Mouse (Mus musculus): ENCODE measurements around the gene Sart1. TPM values are rescaled to one million over a fixed set of nuclear protein-coding genes. Genes with fewer than 3 reads are reported as not detected.
"Not testable (repeated sequence)": the region's sequence is repeated elsewhere in the genome, so short reads cannot be mapped to it uniquely, and the experiment has no call there.

Gene Sart1
- total RNA-seq, 1 experiment from 2014 or later = 147 TPM

DNA sequence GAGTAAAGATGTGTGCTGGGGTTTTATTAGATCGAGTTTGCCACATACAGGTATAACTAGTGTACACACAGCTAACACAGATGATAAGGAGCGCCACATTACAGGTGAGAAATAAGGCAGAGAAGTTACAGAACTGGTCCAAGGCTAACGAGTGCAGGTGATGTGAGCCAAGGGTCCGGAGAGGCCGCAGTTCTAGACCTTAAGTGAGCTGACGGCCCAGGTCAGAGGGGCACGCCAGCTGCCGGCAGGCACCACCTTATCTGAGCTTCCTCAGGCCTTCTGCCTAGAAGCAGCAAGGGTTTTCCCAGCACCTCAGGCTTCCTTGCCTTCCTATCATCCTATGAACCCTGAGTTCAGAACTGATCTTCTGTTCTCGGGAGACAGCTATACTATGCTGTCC, 31.1 kb upstream of the Sart1 start:
- no peak for ATAC-seq (ENCODE audit: extremely low read depth, insufficient number of reproducible peaks, low FRiP score, poor library complexity, severe bottlenecking)

DNA sequence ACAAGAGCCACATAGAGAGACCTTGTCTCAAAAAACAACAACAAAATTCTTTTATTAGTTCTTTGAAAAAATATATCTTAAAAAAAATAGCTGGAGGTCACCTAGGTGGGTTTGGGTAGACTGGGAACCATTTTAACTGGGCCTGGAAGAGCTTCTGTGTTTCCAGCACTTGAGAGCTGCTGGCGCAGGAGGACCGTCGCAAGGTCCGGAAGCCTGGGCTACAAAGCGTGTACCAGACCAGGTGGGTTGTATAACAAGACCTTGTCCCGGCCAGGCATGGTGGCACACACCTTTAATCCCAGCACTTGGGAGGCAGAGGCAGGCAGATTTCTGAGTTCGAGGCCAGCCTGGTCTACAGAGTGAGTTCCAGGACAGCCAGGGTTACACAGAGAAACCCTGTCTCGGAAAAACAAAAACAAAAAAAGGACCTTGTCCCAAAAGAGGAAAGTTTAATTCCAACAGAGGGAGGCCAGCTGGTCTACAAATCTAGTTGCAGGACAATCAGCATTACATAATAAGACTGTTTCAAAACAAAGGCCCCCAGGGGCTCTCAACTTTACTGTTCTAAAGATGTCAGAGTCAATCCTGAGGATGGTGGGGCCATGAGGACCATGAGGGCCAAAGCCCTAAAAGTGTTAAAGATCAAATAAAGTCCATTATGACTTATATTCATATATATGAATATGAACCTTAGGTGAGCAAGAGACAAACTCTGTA, 30.4 kb upstream of the Sart1 start:
- ATAC-seq (ENCODE audit: extremely low read depth, insufficient number of reproducible peaks, low FRiP score, poor library complexity, severe bottlenecking) = no peak

DNA sequence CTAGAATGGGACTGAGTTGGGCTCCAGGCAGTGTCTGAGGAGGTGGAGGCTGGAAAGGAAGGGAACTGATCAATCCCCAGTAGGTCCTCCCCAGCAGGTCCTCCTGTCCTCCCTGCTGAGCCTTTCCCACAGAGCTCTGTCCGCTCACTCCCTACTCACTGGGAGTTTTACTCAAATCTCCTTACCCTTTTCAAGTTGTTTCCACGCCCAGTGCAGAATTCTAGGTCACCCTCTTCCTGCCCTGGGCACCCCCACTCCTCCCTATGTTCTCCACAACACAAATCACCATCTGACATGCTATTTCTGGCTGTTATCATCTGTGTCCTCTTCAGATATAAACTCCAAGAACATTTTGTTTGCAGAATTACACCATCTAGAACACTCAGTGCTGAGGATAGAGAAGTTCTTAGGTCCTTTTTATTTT, 26.0 kb upstream of the Sart1 start:
- no peak for ATAC-seq (ENCODE audit: extremely low read depth, insufficient number of reproducible peaks, low FRiP score, poor library complexity, severe bottlenecking)

GRCm38 (mm10) chr19:5413840-5414239, 25.3 kb upstream of the Sart1 start:
- no peak for ATAC-seq (ENCODE audit: extremely low read depth, insufficient number of reproducible peaks, low FRiP score, poor library complexity, severe bottlenecking)

DNA sequence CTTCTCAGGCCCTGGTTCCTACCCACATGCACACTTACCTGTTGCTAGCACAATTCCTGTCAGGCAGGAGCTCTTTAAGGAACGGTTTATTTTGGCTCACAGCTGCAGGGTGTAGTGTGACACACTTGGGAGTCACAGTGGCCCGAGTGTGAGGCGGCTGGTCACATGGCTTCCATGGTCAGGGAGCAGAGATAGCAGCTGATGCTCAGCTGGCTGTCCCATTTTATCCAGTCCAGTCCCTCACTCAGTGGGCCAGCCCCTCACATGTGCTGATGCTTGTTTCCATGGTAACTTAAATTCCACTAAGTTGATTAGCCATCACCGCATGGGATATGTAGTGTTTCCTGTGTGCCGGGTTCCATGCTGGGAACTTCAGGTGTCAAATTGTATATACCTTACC, 23.5 kb upstream of the Sart1 start:
- no peak for ATAC-seq (ENCODE audit: extremely low read depth, insufficient number of reproducible peaks, low FRiP score, poor library complexity, severe bottlenecking)

GRCm38 (mm10) chr19:5410641-5411040, 22.1 kb upstream of the Sart1 start:
- ATAC-seq (ENCODE audit: extremely low read depth, insufficient number of reproducible peaks, low FRiP score, poor library complexity, severe bottlenecking) = no peak

DNA sequence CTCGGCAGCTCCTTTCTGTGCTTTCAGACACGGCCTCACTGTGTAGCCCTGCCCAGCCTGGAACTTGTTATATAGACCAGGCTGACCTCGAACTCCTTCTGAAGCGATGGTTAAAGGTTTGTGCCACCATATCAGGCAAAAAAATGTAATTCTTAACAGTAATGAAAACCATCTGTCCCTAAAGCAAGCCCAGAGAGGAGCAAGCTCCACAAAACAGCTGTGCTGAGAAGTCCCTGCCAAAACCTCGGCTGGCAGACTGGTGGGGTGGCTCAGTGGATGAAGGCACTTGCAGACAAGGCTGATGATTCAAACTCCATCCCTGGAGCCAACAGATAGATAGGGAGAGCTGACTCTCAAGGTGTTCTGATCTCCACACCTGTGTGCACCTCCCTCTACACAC, 20.6 kb upstream of the Sart1 start:
- ATAC-seq (ENCODE audit: extremely low read depth, insufficient number of reproducible peaks, low FRiP score, poor library complexity, severe bottlenecking) = no peak

DNA sequence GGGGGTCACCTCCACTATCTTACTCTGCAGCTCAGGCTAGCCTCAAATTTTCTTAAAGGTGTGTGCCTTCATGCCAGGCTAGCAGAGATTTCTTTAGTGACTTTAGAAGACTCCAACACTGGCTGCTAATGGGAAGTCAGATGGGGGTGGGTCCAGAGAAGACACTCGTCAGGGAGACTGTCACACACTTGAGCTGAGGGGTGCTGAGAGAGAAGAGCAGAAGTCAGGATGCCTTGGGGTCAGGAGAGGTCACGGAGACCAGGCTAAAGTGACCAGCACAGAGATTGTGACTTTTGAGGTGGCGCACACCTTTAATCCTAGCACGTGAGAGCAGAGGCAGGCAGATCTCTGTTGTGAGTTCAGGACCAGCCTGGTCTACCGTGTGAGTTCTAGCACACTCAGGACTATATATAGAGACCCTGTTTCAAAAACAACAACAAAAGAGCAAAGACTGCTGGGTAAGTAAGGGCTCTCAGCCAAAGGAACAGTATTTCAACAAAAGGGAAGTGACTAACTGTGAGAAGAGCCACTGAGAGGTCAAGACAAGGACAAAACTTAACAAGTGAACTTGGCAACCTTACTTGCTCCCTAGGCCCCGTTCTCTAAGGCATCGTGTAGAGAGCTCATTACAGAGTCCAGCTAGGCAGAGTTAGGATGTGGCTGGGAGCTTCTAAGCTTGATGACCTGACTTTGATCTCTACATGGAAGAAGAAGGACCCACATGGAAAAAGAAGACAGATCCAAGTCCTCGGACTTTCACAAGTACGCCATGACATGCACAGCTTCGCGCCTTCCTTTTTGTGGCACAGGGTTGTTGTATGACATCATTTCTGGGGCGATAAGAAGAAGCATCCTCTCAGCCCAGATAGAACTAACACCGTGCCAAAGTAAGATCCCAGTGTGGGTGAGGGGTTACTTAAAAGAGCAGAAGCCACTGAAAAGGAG, 19.8 kb upstream of the Sart1 start:
- ATAC-seq (ENCODE audit: extremely low read depth, insufficient number of reproducible peaks, low FRiP score, poor library complexity, severe bottlenecking) = peak; percentile 35

GRCm38 (mm10) chr19:5407133-5407532, 18.6 kb upstream of the Sart1 start:
- peak; percentile 67; the same call in 1 of the 2 replicates for ATAC-seq (ENCODE audit: extremely low read depth, insufficient number of reproducible peaks, low FRiP score, poor library complexity, severe bottlenecking)

DNA sequence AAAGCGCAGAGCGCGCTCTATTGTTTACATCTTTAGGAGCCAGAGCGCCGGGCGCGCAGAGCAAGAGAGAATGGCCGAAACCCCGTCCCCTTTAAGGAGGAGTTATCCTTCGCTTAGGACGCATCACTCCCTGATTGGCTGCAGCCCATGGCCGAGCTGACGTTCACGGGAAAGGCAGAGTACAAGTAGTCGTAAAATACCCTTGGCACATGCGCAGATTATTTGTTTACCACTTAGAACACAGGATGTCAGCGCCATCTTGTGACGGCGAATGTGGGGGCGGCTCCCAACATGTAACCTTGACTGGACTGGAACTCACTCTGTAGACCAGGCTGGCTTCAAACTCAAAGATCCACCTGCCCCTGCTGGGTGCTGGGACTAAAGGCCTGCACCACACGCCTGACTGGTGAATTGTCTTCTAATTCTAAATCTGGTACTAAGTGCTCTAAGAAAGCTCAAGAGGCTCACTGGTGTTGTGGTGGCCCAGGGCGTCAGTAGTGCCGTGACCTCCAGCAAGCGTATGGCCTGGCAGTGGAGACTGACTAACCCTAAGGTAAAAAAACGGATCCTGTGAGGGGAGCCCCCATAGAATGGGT, 18.1 kb upstream of the Sart1 start:
- ATAC-seq (ENCODE audit: extremely low read depth, insufficient number of reproducible peaks, low FRiP score, poor library complexity, severe bottlenecking) = 0 out of 2 replicates have a peak, but pooled peaks have one; percentile 40

GRCm38 (mm10) chr19:5405924-5406323, 17.4 kb upstream of the Sart1 start:
- 0 out of 2 replicates have a peak, but pooled peaks have one; percentile 14 for ATAC-seq (ENCODE audit: extremely low read depth, insufficient number of reproducible peaks, low FRiP score, poor library complexity, severe bottlenecking)

- no peak for ATAC-seq (ENCODE audit: extremely low read depth, insufficient number of reproducible peaks, low FRiP score, poor library complexity, severe bottlenecking)
Observed at GRCm38 (mm10) chr19:5402293-5402692, 13.8 kb upstream of the Sart1 start, which contains the start of gene Tsga10ip. Gene Tsga10ip (minus strand): TSS chr19:5402526.

- ATAC-seq (ENCODE audit: extremely low read depth, insufficient number of reproducible peaks, low FRiP score, poor library complexity, severe bottlenecking) = not testable (repeated sequence)
Observed at GRCm38 (mm10) chr19:5401073-5401472, 12.6 kb upstream of the Sart1 start.

GRCm38 (mm10) chr19:5395371-5395770, 6.9 kb upstream of the Sart1 start:
- no peak for ATAC-seq (ENCODE audit: extremely low read depth, insufficient number of reproducible peaks, low FRiP score, poor library complexity, severe bottlenecking)

- no peak for ATAC-seq (ENCODE audit: extremely low read depth, insufficient number of reproducible peaks, low FRiP score, poor library complexity, severe bottlenecking)
Observed at GRCm38 (mm10) chr19:5394168-5394567, 5.7 kb upstream of the Sart1 start.

DNA sequence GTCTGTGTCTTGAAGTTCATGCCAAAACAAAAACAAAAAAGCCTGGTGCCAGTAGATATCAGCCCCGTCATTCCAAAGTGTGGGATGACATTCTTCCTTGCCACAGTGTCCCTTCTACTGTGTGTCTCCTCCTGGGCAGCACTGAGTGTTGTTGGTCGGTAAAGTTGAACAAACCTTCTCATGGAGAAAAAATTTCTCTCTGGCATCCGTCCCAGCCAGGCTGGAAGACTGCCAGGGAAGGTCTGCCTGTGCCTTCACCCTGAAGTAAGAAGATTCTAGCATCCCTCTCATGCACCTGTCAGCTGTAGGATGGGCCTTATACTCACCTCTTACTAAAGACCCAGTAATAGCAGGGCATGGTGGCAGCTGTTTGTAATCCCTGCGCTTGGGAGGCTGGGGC, 4.4 kb upstream of the Sart1 start:
- no peak for ATAC-seq (ENCODE audit: extremely low read depth, insufficient number of reproducible peaks, low FRiP score, poor library complexity, severe bottlenecking)

DNA sequence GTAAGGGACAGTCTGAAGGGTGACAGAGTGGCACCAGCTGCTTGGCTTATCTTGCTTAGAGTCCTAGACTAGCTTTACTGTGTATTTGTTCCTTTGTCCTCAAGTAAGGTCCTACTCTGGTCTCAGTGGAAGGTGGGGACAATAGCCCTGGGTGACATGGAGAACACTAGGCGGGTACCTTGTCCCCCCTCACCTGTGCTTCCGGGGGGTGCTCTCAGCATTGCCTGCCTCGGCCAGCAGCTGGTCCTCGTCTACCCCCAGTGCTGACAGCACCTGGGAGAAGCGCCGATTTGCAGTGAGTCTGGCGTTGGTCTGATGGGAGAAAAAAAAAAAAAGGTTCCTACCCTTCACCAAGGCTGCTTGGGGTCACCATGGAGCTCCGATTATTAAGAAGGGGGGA, 1.9 kb upstream of the Sart1 start:
- no peak for ATAC-seq (ENCODE audit: extremely low read depth, insufficient number of reproducible peaks, low FRiP score, poor library complexity, severe bottlenecking)

GRCm38 (mm10) chr19:5389647-5390046, 1.1 kb upstream of the Sart1 start:
- peak; percentile 57 for ATAC-seq (ENCODE audit: extremely low read depth, insufficient number of reproducible peaks, low FRiP score, poor library complexity, severe bottlenecking)

GRCm38 (mm10) chr19:5388011-5388441, 477 bp downstream of the Sart1 start:
- ATAC-seq (ENCODE audit: extremely low read depth, insufficient number of reproducible peaks, low FRiP score, poor library complexity, severe bottlenecking) = no peak
